22 mouse cellular contexts compared by ENCODE assay signal in genomic region chr11:33036367-33036766, GRCm38 (mm10).
DNase-seq lines count a peak whose midpoint lies in the region; ATAC-seq and TF ChIP-seq lines count a peak whose summit lies in the region.
"Had no signal": no experiment of that assay in that cellular context is flagged by ENCODE, and none has a peak within 500 bp of the region (broad histone marks: within the 10 kb centered on the region; RNA-seq: fewer than 3 reads in every experiment).

No protein-coding gene starts in this region.

- 86% methylated on average over 4 of the region's 4 CpGs for WGBS in kidney, postnatal 0 days
- 61% methylated on average over 4 of the region's 4 CpGs for whole genome bisulfite sequencing in lung, embryonic 14.5 days
- 54% methylated on average over 4 of the region's 4 CpGs for WGBS in lung, embryonic 16.5 days
- WGBS in lung, postnatal 0 days, result 53% methylated on average over 4 of the region's 4 CpGs

- no peaks in the 10 kb centered on the region for H3K36me3 ChIP-seq in kidney, postnatal 0 days (ENCODE audit: insufficient read depth, low read length)
- H3K36me3 ChIP-seq in lung, embryonic 14.5 days (ENCODE audit: insufficient read depth), result no peaks in the 10 kb centered on the region
- no peaks in the 10 kb centered on the region for H3K36me3 ChIP-seq in lung, embryonic 16.5 days (ENCODE audit: control insufficient read depth, insufficient read depth, low read length)
- H3K36me3 ChIP-seq in lung, postnatal 0 days (ENCODE audit: insufficient read depth, low read length), result no peaks in the 10 kb centered on the region
- H3K36me3 ChIP-seq: G1E had no signal

- H3K27ac ChIP-seq in kidney, postnatal 0 days, result no peak overlapping the region
- no peak overlapping the region for H3K27ac ChIP-seq in lung, embryonic 14.5 days (ENCODE audit: low read depth)
- no peak overlapping the region for H3K27ac ChIP-seq in lung, embryonic 16.5 days (ENCODE audit: low read length)
- no peak overlapping the region for H3K27ac ChIP-seq in lung, postnatal 0 days (ENCODE audit: low read length)

- no peak overlapping the region for H3K4me2 ChIP-seq in kidney, postnatal 0 days (ENCODE audit: low read length)
- H3K4me2 ChIP-seq in lung, embryonic 14.5 days, result no peak overlapping the region
- H3K4me2 ChIP-seq in lung, embryonic 16.5 days (ENCODE audit: low read depth, low read length), result no peak overlapping the region
- no peak overlapping the region for H3K4me2 ChIP-seq in lung, postnatal 0 days (replicated peaks; ENCODE audit: low read depth, low read length)

- no peak for TF ChIP-seq EP300 in lung, postnatal 0 days (IDR thresholded peaks at IDR 0.05)

- H3K4me3 ChIP-seq in kidney, postnatal 0 days (replicated peaks; ENCODE audit: low read depth, low read length), result no peak overlapping the region
- H3K4me3 ChIP-seq in lung, embryonic 14.5 days (ENCODE audit: low read depth, low read length), result no peak overlapping the region
- no peak overlapping the region for H3K4me3 ChIP-seq in lung, embryonic 16.5 days (ENCODE audit: low read length)
- H3K4me3 ChIP-seq in lung, postnatal 0 days (ENCODE audit: low read depth, low read length), result no peak overlapping the region

- ATAC-seq in kidney, postnatal 0 days (replicated peaks; ENCODE audit: low FRiP score, low read depth), result no peak
- ATAC-seq in lung, embryonic 14.5 days (ENCODE audit: insufficient read depth), result no peak
- ATAC-seq in lung, embryonic 16.5 days (ENCODE audit: low read depth), result peak; percentile 57; the same call in 1 of the 2 replicates
- ATAC-seq in lung, postnatal 0 days, result peak; percentile 56
- ATAC-seq: activated CD4-positive, CD25-positive, alpha-beta regulatory T cell, adult 4 months; CD4-positive, CD25-positive, alpha-beta regulatory T cell, adult 4 months; Patski had no signal

- H3K9ac ChIP-seq in kidney, postnatal 0 days (ENCODE audit: low read depth, low read length), result no peak overlapping the region
- H3K9ac ChIP-seq in lung, embryonic 14.5 days, result no peak overlapping the region
- no peak overlapping the region for H3K9ac ChIP-seq in lung, embryonic 16.5 days (ENCODE audit: low read length)
- H3K9ac ChIP-seq in lung, postnatal 0 days (replicated peaks; ENCODE audit: low read depth), result no peak overlapping the region

- DNase-seq in kidney, postnatal 0 days (ENCODE audit: low spot score), result peak; percentile 7
- no peak for DNase-seq in kidney, postnatal 36 days
- DNase-seq in lung, embryonic 14.5 days, result peak; percentile 26
- DNase-seq in lung, postnatal 10 days, result no peak
- no peak for DNase-seq in lung, postnatal 14 days
- DNase-seq in lung, postnatal 0 days (ENCODE audit: low spot score), result peak; percentile 24
- DNase-seq in lung, postnatal 36 days, result no peak
- DNase-seq: adrenal gland, adult 2 months; adrenal gland, adult 8-10 months; adrenal gland, postnatal 10 days; adrenal gland, postnatal 14 days; adrenal gland, postnatal 25 days; adrenal gland, postnatal 36 days; B cell, adult 2 months; cerebellum, adult 11 months; cerebellum, adult 11-12 months had no signal

- TF ChIP-seq CTCF in kidney, postnatal 0 days (IDR thresholded peaks at IDR 0.05; ENCODE audit: low read depth), result no peak
- no peak for TF ChIP-seq CTCF in lung, embryonic 14.5 days (IDR thresholded peaks at IDR 0.05; ENCODE audit: low read depth)
- no peak for TF ChIP-seq CTCF in lung, postnatal 0 days (IDR thresholded peaks at IDR 0.05)

- no peaks in the 10 kb centered on the region for H3K9me3 ChIP-seq in kidney, postnatal 0 days (replicated peaks; ENCODE audit: low read length)
- H3K9me3 ChIP-seq in lung, embryonic 14.5 days (ENCODE audit: low read depth, low read length), result no peaks in the 10 kb centered on the region
- H3K9me3 ChIP-seq in lung, embryonic 16.5 days (ENCODE audit: control insufficient read depth, low read length), result no peaks in the 10 kb centered on the region
- no peaks in the 10 kb centered on the region for H3K9me3 ChIP-seq in lung, postnatal 0 days (ENCODE audit: low read length)
- H3K9me3 ChIP-seq: G1E had no signal

- H3K27me3 ChIP-seq in kidney, postnatal 0 days (ENCODE audit: insufficient read depth, low read length), result no peaks in the 10 kb centered on the region
- H3K27me3 ChIP-seq in lung, embryonic 14.5 days (ENCODE audit: insufficient read depth, low read length), result no peaks in the 10 kb centered on the region
- H3K27me3 ChIP-seq in lung, embryonic 16.5 days (ENCODE audit: control insufficient read depth, insufficient read depth, low read depth, low read length), result no peaks in the 10 kb centered on the region
- no peaks in the 10 kb centered on the region for H3K27me3 ChIP-seq in lung, postnatal 0 days (replicated peaks; ENCODE audit: insufficient read depth, low read length)
- H3K27me3 ChIP-seq: CH12.LX, Patski had no signal

- no peaks in the 10 kb centered on the region for H3K4me1 ChIP-seq in kidney, postnatal 0 days (replicated peaks; ENCODE audit: insufficient read depth, low read length)
- no peaks in the 10 kb centered on the region; the same call in 1 of the 2 replicates for H3K4me1 ChIP-seq in lung, embryonic 14.5 days (ENCODE audit: insufficient read depth)
- peaks cover 3% of the 10 kb centered on the region; the same call in 1 of the 2 replicates for H3K4me1 ChIP-seq in lung, embryonic 16.5 days (replicated peaks; ENCODE audit: control insufficient read depth, insufficient read depth, low read length)
- H3K4me1 ChIP-seq in lung, postnatal 0 days (ENCODE audit: insufficient read depth, low read depth, low read length), result no peaks in the 10 kb centered on the region

Comparison
In these comparisons a context has a peak if more than half of its experiments do, and no peak if none do; other contexts are left out.
1. ATAC-seq: peak in lung, embryonic 16.5 days (single experiment) and lung, postnatal 0 days (single experiment); none in kidney, postnatal 0 days (single experiment) and lung, embryonic 14.5 days (single experiment).
2. DNase-seq: peak in kidney, postnatal 0 days (single experiment), lung, embryonic 14.5 days (single experiment) and lung, postnatal 0 days (single experiment); none in kidney, postnatal 36 days (0 of 2), lung, postnatal 10 days (single experiment), lung, postnatal 14 days (single experiment) and lung, postnatal 36 days (single experiment).